Mouse (Mus musculus): ENCODE data around the gene Acads. TPM values are rescaled to one million over a fixed set of nuclear protein-coding genes. Genes with fewer than 3 reads are reported as not detected.

Acads gene
- polyA plus RNA-seq, 1 experiment, result 220 TPM

DNA sequence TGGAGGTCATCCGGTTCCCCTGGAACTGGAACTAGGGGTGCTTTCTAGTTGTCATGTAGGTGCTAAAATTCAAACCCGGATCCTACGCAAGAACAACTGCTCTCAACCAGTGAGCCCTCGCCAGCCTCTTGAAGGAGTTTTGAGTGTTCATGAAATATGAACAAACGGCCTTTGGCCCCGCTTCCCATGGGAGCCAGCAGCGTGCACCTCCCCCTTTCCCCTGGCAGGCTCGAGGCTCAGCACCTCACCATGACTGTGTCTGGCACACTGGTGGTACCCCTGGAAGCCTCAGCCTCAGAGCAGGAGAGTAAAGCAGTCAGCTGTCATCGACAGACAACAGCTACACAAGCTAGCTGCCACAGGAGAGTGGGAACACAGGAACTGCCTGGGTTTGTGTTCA, 19.2 kb downstream of the Acads start:
- Histone ChIP-seq H3K36me3 (ENCODE audit: control insufficient read depth, insufficient read depth, low read length) (no peaks in the 10 kb centered on the region), H3K27ac (ENCODE audit: insufficient read depth, low read depth, low read length) (no peak overlapping the region), H3K4me1 (ENCODE audit: control insufficient read depth, insufficient read depth, low read length) (no peaks in the 10 kb centered on the region), H3K27me3 (replicated peaks; ENCODE audit: control insufficient read depth, insufficient read depth, low read length) (no peaks in the 10 kb centered on the region), H3K4me3 (ENCODE audit: insufficient read depth, low read depth, low read length) (no peak overlapping the region)
- TF ChIP-seq CTCF (conservative IDR thresholded peaks at IDR 0.05; ENCODE audit: insufficient read depth, insufficient read length, low read depth, low read length), result no peak
- TF ChIP-seq POLR2A (IDR thresholded peaks at IDR 0.05; ENCODE audit: low read depth, low read length), result no peak
- DNase-seq, result peak; percentile 28
- WGBS, result 52% methylated on average over 9 of the region's 9 CpGs

DNA sequence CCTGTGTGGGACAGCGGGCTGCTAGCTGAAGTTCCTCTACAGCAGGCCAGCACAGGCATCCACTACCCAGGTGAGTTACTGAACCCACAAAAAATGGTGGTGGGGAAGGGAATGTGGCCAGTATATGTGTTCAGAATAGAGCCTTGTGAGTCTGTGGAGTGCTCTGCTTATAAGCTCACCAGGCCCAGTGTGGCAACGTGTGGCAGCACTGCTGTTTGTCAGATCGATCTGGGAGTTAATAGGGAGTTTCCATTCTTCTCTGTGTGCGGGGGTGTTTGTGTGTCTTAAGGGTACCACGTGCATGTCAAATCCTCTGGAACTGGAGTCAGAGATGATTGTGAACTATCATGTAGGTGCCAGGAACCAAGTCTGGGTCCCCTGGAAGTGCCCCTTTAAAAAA, 19.6 kb downstream of the Acads start:
- DNase-seq, result no peak
- WGBS, result 78% methylated on average over 5 of the region's 5 CpGs
- no peaks in the 10 kb centered on the region for H3K36me3 ChIP-seq (ENCODE audit: control insufficient read depth, insufficient read depth, low read length)
- no peaks in the 10 kb centered on the region for H3K27me3 ChIP-seq (replicated peaks; ENCODE audit: control insufficient read depth, insufficient read depth, low read length)
- H3K4me1 ChIP-seq (ENCODE audit: control insufficient read depth, insufficient read depth, low read length), result no peaks in the 10 kb centered on the region
- H3K27ac ChIP-seq (ENCODE audit: insufficient read depth, low read depth, low read length), result no peak overlapping the region
- TF ChIP-seq CTCF (conservative IDR thresholded peaks at IDR 0.05; ENCODE audit: insufficient read depth, insufficient read length, low read depth, low read length) (no peak), POLR2A (IDR thresholded peaks at IDR 0.05; ENCODE audit: low read depth, low read length) (no peak)
- no peak overlapping the region for H3K4me3 ChIP-seq (ENCODE audit: insufficient read depth, low read depth, low read length)

DNA sequence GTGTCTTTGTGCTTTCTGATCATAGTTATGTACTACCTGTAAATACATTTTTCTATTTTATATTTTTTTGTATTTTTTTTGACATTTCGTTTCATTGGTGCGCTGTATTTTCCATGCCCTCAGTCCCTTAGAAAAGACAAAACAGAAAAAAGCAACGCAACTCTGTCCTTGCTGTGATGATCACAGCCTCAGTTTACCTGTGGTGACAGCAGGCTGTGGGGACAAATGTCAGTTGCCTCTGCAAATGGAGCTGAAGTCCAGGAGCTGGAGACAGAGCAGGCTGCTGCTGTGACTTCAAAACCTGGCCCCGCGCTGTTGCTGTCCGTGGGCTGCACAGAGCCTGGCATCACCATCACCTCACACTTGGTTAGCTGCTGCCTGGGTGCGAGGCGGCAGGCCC, 21.0 kb downstream of the Acads start, which contains the start of gene Gm10401:
Gm10401 (minus strand) TSS at position 101 of the 400 bp plus-strand sequence.
- no peaks in the 10 kb centered on the region for H3K27me3 ChIP-seq (replicated peaks; ENCODE audit: control insufficient read depth, insufficient read depth, low read length)
- no peak for DNase-seq
- no peak within 1 kb of the TSS for H3K4me3 ChIP-seq (ENCODE audit: insufficient read depth, low read depth, low read length)
- no peak within 1 kb of the TSS for H3K27ac ChIP-seq (ENCODE audit: insufficient read depth, low read depth, low read length)
- 94% methylated on average over 8 of the region's 8 CpGs for WGBS
- no peaks in the 10 kb centered on the region for H3K4me1 ChIP-seq (ENCODE audit: control insufficient read depth, insufficient read depth, low read length)
- no peaks in the 10 kb centered on the region for H3K36me3 ChIP-seq (ENCODE audit: control insufficient read depth, insufficient read depth, low read length)
- no peak for TF ChIP-seq CTCF (conservative IDR thresholded peaks at IDR 0.05; ENCODE audit: insufficient read depth, insufficient read length, low read depth, low read length)

DNA sequence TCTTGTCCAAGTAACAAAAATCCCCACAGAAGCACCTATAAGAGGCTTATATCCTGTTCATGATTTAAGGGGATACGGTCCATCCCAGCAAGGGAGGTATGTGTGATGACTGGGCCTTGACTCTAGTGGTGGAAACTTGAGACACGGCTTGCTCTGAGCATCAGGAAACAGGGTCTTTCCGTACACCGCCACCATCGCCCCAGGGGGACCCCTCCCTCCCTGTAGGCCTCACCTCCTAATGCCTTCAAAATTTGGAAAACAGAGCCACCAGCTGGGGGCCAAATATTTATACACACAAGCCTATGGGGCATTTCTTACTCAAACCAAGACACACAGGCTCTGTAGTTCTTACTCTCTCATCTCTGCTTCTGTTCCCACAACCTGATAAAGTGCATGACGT, 27.4 kb downstream of the Acads start:
- no peak for DNase-seq
- Histone ChIP-seq H3K4me1 (ENCODE audit: control insufficient read depth, insufficient read depth, low read length) (no peaks in the 10 kb centered on the region), H3K4me3 (ENCODE audit: insufficient read depth, low read depth, low read length) (no peak overlapping the region), H3K36me3 (ENCODE audit: control insufficient read depth, insufficient read depth, low read length) (peaks cover 3% of the 10 kb centered on the region; the same call in 1 of the 2 replicates), H3K27ac (ENCODE audit: insufficient read depth, low read depth, low read length) (no peak overlapping the region), H3K27me3 (replicated peaks; ENCODE audit: control insufficient read depth, insufficient read depth, low read length) (no peaks in the 10 kb centered on the region)
- WGBS, result 70% methylated on average over 6 of the region's 6 CpGs
- no peak for TF ChIP-seq POLR2A (IDR thresholded peaks at IDR 0.05; ENCODE audit: low read depth, low read length)
- no peak for TF ChIP-seq CTCF (conservative IDR thresholded peaks at IDR 0.05; ENCODE audit: insufficient read depth, insufficient read length, low read depth, low read length)

DNA sequence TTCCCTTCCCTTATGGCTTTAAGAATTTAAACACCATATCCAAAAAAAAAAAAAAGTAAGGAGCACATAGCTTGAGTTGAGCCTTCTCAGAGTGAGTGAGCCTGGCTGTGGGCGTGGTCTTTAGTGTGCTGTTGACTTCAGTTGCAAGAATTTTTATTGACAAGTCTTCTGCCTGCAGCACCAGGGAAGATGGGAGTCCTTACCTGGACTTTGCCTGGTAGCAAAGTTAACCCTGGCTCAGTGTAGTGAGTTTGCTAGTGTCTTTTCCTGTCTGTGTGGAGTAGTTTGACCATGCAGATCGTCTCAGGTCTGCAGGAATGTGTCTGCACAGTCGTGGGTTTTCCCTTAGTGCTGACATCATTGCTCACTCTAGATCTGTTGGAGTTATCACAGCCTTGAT, 28.1 kb downstream of the Acads start:
- H3K4me3 ChIP-seq (ENCODE audit: insufficient read depth, low read depth, low read length), result no peak overlapping the region
- DNase-seq, result no peak
- no peak overlapping the region for H3K27ac ChIP-seq (ENCODE audit: insufficient read depth, low read depth, low read length)
- H3K27me3 ChIP-seq (replicated peaks; ENCODE audit: control insufficient read depth, insufficient read depth, low read length), result no peaks in the 10 kb centered on the region
- no peaks in the 10 kb centered on the region for H3K4me1 ChIP-seq (ENCODE audit: control insufficient read depth, insufficient read depth, low read length)
- peaks cover 3% of the 10 kb centered on the region; the same call in 1 of the 2 replicates for H3K36me3 ChIP-seq (ENCODE audit: control insufficient read depth, insufficient read depth, low read length)
- TF ChIP-seq POLR2A (IDR thresholded peaks at IDR 0.05; ENCODE audit: low read depth, low read length) (no peak), CTCF (conservative IDR thresholded peaks at IDR 0.05; ENCODE audit: insufficient read depth, insufficient read length, low read depth, low read length) (no peak)
- WGBS, result 45% methylated on average over 3 of the region's 3 CpGs

DNA sequence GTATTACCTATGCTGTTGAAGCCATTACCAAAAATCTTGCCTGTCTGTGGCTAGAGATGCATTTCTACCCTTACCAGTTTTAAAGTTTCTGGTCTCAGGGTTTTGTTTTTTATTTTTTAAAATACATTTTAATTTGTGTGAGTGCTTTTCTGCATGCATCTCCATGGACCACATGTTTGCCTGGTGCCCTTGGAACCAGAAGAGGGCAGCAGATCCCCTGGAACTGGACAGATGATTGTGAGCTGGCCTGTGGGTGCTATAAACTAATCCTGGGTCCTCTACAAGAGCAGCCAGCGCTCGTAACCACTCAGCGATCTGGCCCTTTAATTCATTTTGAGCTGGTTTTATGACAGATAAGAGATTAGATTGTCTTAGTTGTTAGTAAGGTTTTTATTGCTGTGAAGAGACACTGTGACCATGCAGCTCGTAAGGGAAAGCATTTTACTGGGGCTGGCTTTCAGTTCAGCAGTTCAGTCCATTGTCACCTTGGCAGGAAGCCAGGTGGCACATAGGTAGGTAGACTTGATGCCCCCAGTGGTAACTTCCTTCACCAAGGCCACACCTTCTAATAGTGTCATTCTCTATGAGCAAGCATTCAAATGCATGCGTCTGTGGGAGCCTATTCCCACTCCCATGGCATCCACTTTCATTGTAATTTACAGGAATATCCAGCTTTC, 29.4 kb downstream of the Acads start:
- WGBS, result 93% methylated on average over 5 of the region's 5 CpGs
- DNase-seq, result no peak
- peaks cover 3% of the 10 kb centered on the region for H3K36me3 ChIP-seq (ENCODE audit: control insufficient read depth, insufficient read depth, low read length)
- 0 out of 2 replicates have a peak, but pooled peaks have one; percentile 17 for TF ChIP-seq CTCF (conservative IDR thresholded peaks at IDR 0.05; ENCODE audit: insufficient read depth, insufficient read length, low read depth, low read length)
- TF ChIP-seq POLR2A (IDR thresholded peaks at IDR 0.05; ENCODE audit: low read depth, low read length), result no peak
- no peaks in the 10 kb centered on the region for H3K4me1 ChIP-seq (ENCODE audit: control insufficient read depth, insufficient read depth, low read length)
- no peaks in the 10 kb centered on the region for H3K27me3 ChIP-seq (replicated peaks; ENCODE audit: control insufficient read depth, insufficient read depth, low read length)
- H3K4me3 ChIP-seq (ENCODE audit: insufficient read depth, low read depth, low read length), result no peak overlapping the region
- no peak overlapping the region for H3K27ac ChIP-seq (ENCODE audit: insufficient read depth, low read depth, low read length)

DNA sequence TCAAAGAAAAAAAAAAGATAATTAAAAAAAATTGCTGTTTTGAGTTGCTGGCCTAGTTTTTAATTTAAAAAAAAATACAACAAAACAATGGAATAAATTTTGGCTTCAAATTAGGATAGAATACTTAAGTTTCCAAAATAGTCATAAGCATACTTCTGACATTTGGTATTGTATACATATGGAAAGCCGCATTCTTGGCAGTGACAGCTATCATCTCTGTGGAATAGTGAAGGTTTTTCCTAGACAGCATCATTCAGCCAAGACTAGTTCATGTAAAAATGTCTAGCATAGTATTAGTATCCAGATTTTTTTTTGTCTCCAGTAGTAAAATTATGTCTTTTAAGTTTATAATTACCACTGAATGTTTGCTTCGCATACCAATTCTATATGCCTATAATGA, 33.5 kb downstream of the Acads start:
- TF ChIP-seq CTCF (conservative IDR thresholded peaks at IDR 0.05; ENCODE audit: insufficient read depth, insufficient read length, low read depth, low read length) (no peak), POLR2A (IDR thresholded peaks at IDR 0.05; ENCODE audit: low read depth, low read length) (no peak)
- Histone ChIP-seq H3K27ac (ENCODE audit: insufficient read depth, low read depth, low read length) (no peak overlapping the region), H3K4me3 (ENCODE audit: insufficient read depth, low read depth, low read length) (no peak overlapping the region), H3K36me3 (ENCODE audit: control insufficient read depth, insufficient read depth, low read length) (peaks cover 8% of the 10 kb centered on the region), H3K27me3 (replicated peaks; ENCODE audit: control insufficient read depth, insufficient read depth, low read length) (no peaks in the 10 kb centered on the region), H3K4me1 (ENCODE audit: control insufficient read depth, insufficient read depth, low read length) (peaks cover 6% of the 10 kb centered on the region)
- WGBS, result 98% methylated on average over 2 of the region's 2 CpGs
- DNase-seq, result no peak

Measured in kidney, adult 2 months (tissue).